Mouse (Mus musculus) testis, postnatal 10 days (tissue): Measurements from ENCODE around the gene Lemd1.
"Not testable (repeated sequence)": the region's sequence is repeated elsewhere in the genome, so short reads cannot be mapped to it uniquely, and the experiment has no call there.

ENCODE experiments used
- DNase-seq: peaks from one replicate; pipeline ENCODE4 v3.0.0; 2021; ENCODE audit warnings: low spot score

Gene Lemd1

GRCm38 (mm10) chr1:132191093-132191785 lies at the start of gene Lemd1, which contains the start of gene AC124108.1:
Lemd1 (plus strand) TSS chr1:132191431.
AC124108.1 (plus strand) TSS chr1:132191457.
- no peak for DNase-seq

GRCm38 (mm10) chr1:132141753-132142152 lies 49.5 kb upstream of the Lemd1 start:
- DNase-seq: no peak

- no peak for DNase-seq
Measured at GRCm38 (mm10) chr1:132143079-132143478, 48.2 kb upstream of the Lemd1 start.

GRCm38 (mm10) chr1:132143730-132144129 lies 47.5 kb upstream of the Lemd1 start:
- DNase-seq: no peak

- DNase-seq: no peak
Measured at GRCm38 (mm10) chr1:132144223-132144622, 47.0 kb upstream of the Lemd1 start.

GRCm38 (mm10) chr1:132144837-132145236 lies 46.4 kb upstream of the Lemd1 start:
- no peak for DNase-seq

GRCm38 (mm10) chr1:132145973-132146685 lies 45.1 kb upstream of the Lemd1 start:
- no peak for DNase-seq

GRCm38 (mm10) chr1:132149410-132149809 lies 41.8 kb upstream of the Lemd1 start:
- no peak for DNase-seq

GRCm38 (mm10) chr1:132150171-132150570 lies 41.1 kb upstream of the Lemd1 start:
- DNase-seq: no peak

- DNase-seq: no peak
Measured at GRCm38 (mm10) chr1:132150817-132151601, 40.2 kb upstream of the Lemd1 start.

GRCm38 (mm10) chr1:132151908-132152307 lies 39.3 kb upstream of the Lemd1 start:
- DNase-seq: no peak

- no peak for DNase-seq
Measured at GRCm38 (mm10) chr1:132153086-132153690, 38.0 kb upstream of the Lemd1 start.

- DNase-seq: no peak
Measured at GRCm38 (mm10) chr1:132153691-132154090, 37.5 kb upstream of the Lemd1 start.

GRCm38 (mm10) chr1:132155737-132156136 lies 35.5 kb upstream of the Lemd1 start:
- DNase-seq: peak; percentile 89

GRCm38 (mm10) chr1:132157016-132157781 lies 34.0 kb upstream of the Lemd1 start:
- DNase-seq: peak; percentile 96

GRCm38 (mm10) chr1:132157808-132158207 lies 33.4 kb upstream of the Lemd1 start:
- DNase-seq: no peak

GRCm38 (mm10) chr1:132158741-132159140 lies 32.5 kb upstream of the Lemd1 start:
- no peak for DNase-seq

- DNase-seq: no peak
Measured at GRCm38 (mm10) chr1:132159681-132160080, 31.6 kb upstream of the Lemd1 start.

- DNase-seq: no peak
Measured at GRCm38 (mm10) chr1:132161211-132161880, 29.9 kb upstream of the Lemd1 start.

- DNase-seq: not testable (repeated sequence)
Measured at GRCm38 (mm10) chr1:132162618-132163017, 28.6 kb upstream of the Lemd1 start.
